Mouse (Mus musculus) MEL (cell line): ENCODE results near the gene Adarb1. TPM values are rescaled to one million over a fixed set of nuclear protein-coding genes. Genes with fewer than 3 reads are reported as not detected.

Source experiments
- DNase-seq: peaks from one replicate; pipeline ENCODE4 v3.0.0; 2011; ENCODE audit warnings: low read depth, low spot score
- H3K27ac ChIP-seq: 2 replicates; pipeline ENCODE4 v1.5.1; 2012; ENCODE audit warnings: low read depth, mild to moderate bottlenecking, control low read depth, low read length, moderate library complexity; ENCODE audit not compliant: control insufficient read depth
- H3K27me3 ChIP-seq, 2 experiments: fragments of 150-350 bp in 1 of 2; sonication (generic) in 1 of 2; 2 replicates each; pipeline ENCODE4 v1.6.1; 2012; ENCODE audit warnings: low read length in 2 of 2, mild to moderate bottlenecking in 2 of 2, improper control_type of control experiment in 1 of 2, moderate library complexity in 1 of 2; ENCODE audit not compliant: insufficient read depth in 2 of 2, control insufficient read depth in 1 of 2
- H3K36me3 ChIP-seq, 2 experiments: 2 replicates each; pipeline ENCODE4 v1.6.1; 2012 to 2014; ENCODE audit warnings: low read length in 2 of 2, improper control_type of control experiment in 1 of 2, inconsistent platforms in 1 of 2, mild to moderate bottlenecking in 1 of 2; ENCODE audit not compliant: insufficient read depth in 2 of 2, control insufficient read depth in 1 of 2
- H3K4me1 ChIP-seq, 2 experiments: fragments of 150-350 bp in 1 of 2; sonication (generic) in 1 of 2; 2 replicates each; pipeline ENCODE4 v1.6.1; 2012; ENCODE audit warnings: low read length in 2 of 2, improper control_type of control experiment in 1 of 2, mild to moderate bottlenecking in 1 of 2; ENCODE audit not compliant: insufficient read depth in 2 of 2, control insufficient read depth in 1 of 2
- H3K4me3 ChIP-seq, 2 experiments: fragments of 150-350 bp in 1 of 2; sonication (generic) in 1 of 2; 2 replicates each; pipeline ENCODE4 v1.5.1; 2012; ENCODE audit warnings: low read depth in 2 of 2, low read length in 2 of 2, mild to moderate bottlenecking in 2 of 2, moderate library complexity in 2 of 2, control low read depth in 1 of 2, improper control_type of control experiment in 1 of 2; ENCODE audit not compliant: control insufficient read depth in 1 of 2, insufficient read depth in 1 of 2
- H3K79me2 ChIP-seq: 2 replicates; pipeline ENCODE4 v1.6.1; 2012; ENCODE audit warnings: mild to moderate bottlenecking, low read length, moderate library complexity; ENCODE audit not compliant: control insufficient read depth, poor library complexity, insufficient read depth
- H3K9ac ChIP-seq: 2 replicates; pipeline ENCODE4 v1.6.1; 2012; ENCODE audit warnings: low read depth, mild to moderate bottlenecking, control low read depth, low read length, moderate library complexity; ENCODE audit not compliant: control insufficient read depth, poor library complexity, severe bottlenecking
- H3K9me3 ChIP-seq: fragments of 150-350 bp; sonication (generic); replicated peaks from 2 replicates; pipeline ENCODE4 v1.6.1; 2012; ENCODE audit warnings: mild to moderate bottlenecking, low read length, improper control_type of control experiment, moderate library complexity; ENCODE audit not compliant: insufficient read depth
- BHLHE40 ChIP-seq: IDR thresholded peaks from 2 replicates; pipeline ENCODE4 v1.6.1; 2012; ENCODE audit warnings: low read depth, mild to moderate bottlenecking, inconsistent platforms, low read length, improper control_type of control experiment, borderline replicate concordance
- CHD1 ChIP-seq: IDR thresholded peaks from 2 replicates; pipeline ENCODE4 v1.6.1; 2012; ENCODE audit warnings: low read depth, mild to moderate bottlenecking, inconsistent platforms, low read length, improper control_type of control experiment
- CTCF ChIP-seq, 3 experiments: IDR thresholded peaks in 2 of 3; conservative IDR thresholded peaks in 1 of 3; 2 replicates each; pipeline ENCODE4 v1.5.1; 2011 to 2012; ENCODE audit warnings: low read length in 3 of 3, low read depth in 2 of 3, mild to moderate bottlenecking in 2 of 3, improper control_type of control experiment in 1 of 3, inconsistent platforms in 1 of 3, mixed read lengths in 1 of 3, moderate library complexity in 1 of 3; ENCODE audit not compliant: control insufficient read depth in 1 of 3, insufficient read depth in 1 of 3, poor library complexity in 1 of 3, severe bottlenecking in 1 of 3
- EP300 ChIP-seq, 2 experiments: IDR thresholded peaks; 2 replicates each; pipeline ENCODE4 v1.6.1; 2011; ENCODE audit warnings: improper control_type of control experiment in 2 of 2, low read length in 2 of 2, low read depth in 1 of 2, mild to moderate bottlenecking in 1 of 2
- GATA1 ChIP-seq: IDR thresholded peaks from 2 replicates; pipeline ENCODE4 v1.6.1; 2011; ENCODE audit warnings: low read depth, low read length, improper control_type of control experiment
- HCFC1 ChIP-seq: IDR thresholded peaks from 2 replicates; pipeline ENCODE4 v1.6.1; 2012; ENCODE audit warnings: low read depth, mild to moderate bottlenecking, inconsistent platforms, low read length, improper control_type of control experiment, moderate library complexity
- JUND ChIP-seq: IDR thresholded peaks from 2 replicates; pipeline ENCODE4 v1.6.1; 2011; ENCODE audit warnings: low read depth, mild to moderate bottlenecking, improper control_type of control experiment, low read length
- KAT2A ChIP-seq: conservative IDR thresholded peaks from 2 replicates; pipeline ENCODE4 v1.6.1; 2012; ENCODE audit warnings: low read depth, low read length, improper control_type of control experiment, inconsistent platforms
- MAFK ChIP-seq: IDR thresholded peaks from 2 replicates; pipeline ENCODE4 v1.6.1; 2011; ENCODE audit warnings: low read depth, mild to moderate bottlenecking, low read length, improper control_type of control experiment, borderline replicate concordance
- MAZ ChIP-seq: IDR thresholded peaks from 2 replicates; pipeline ENCODE4 v1.6.1; 2012; ENCODE audit warnings: low read depth, mild to moderate bottlenecking, inconsistent platforms, low read length, improper control_type of control experiment
- MXI1 ChIP-seq: IDR thresholded peaks from 2 replicates; pipeline ENCODE4 v1.6.1; 2011; ENCODE audit warnings: mild to moderate bottlenecking, low read depth, low read length, improper control_type of control experiment
- MYB ChIP-seq: IDR thresholded peaks from 2 replicates; pipeline ENCODE4 v1.6.1; 2011; ENCODE audit warnings: mild to moderate bottlenecking, low read depth, low read length, improper control_type of control experiment
- MYC ChIP-seq: IDR thresholded peaks from 2 replicates; pipeline ENCODE4 v1.6.1; 2011; ENCODE audit warnings: low read depth, mild to moderate bottlenecking, low read length, improper control_type of control experiment, moderate library complexity
- NELFE ChIP-seq: IDR thresholded peaks from 2 replicates; pipeline ENCODE4 v1.6.1; 2011; ENCODE audit warnings: low read depth, low read length, improper control_type of control experiment
- POLR2A ChIP-seq, 2 experiments: IDR thresholded peaks; 2 replicates each; pipeline ENCODE4 v1.6.1; 2011 to 2012; ENCODE audit warnings: low read length in 2 of 2, mild to moderate bottlenecking in 2 of 2, control low read depth in 1 of 2, improper control_type of control experiment in 1 of 2, low read depth in 1 of 2, moderate library complexity in 1 of 2; ENCODE audit not compliant: control insufficient read depth in 1 of 2, insufficient read depth in 1 of 2, poor library complexity in 1 of 2
- POLR2AphosphoS5 ChIP-seq: IDR thresholded peaks from 2 replicates; pipeline ENCODE4 v1.6.1; 2012; ENCODE audit warnings: low read depth, borderline replicate concordance, mild to moderate bottlenecking, inconsistent platforms, low read length, moderate library complexity, mixed read lengths
- RAD21 ChIP-seq: IDR thresholded peaks from 2 replicates; pipeline ENCODE4 v1.6.1; 2011; ENCODE audit warnings: mild to moderate bottlenecking, low read depth, low read length, improper control_type of control experiment
- SIN3A ChIP-seq: IDR thresholded peaks from 2 replicates; pipeline ENCODE4 v1.6.1; 2012; ENCODE audit warnings: low read length, improper control_type of control experiment, inconsistent platforms
- SMC3 ChIP-seq: IDR thresholded peaks from 2 replicates; pipeline ENCODE4 v1.6.1; 2011; ENCODE audit warnings: low read depth, low read length, improper control_type of control experiment
- TAL1 ChIP-seq: IDR thresholded peaks from 2 replicates; pipeline ENCODE4 v1.6.1; 2012; ENCODE audit warnings: mild to moderate bottlenecking, inconsistent platforms, low read length, moderate library complexity, mixed read lengths
- TBP ChIP-seq: IDR thresholded peaks from 2 replicates; pipeline ENCODE4 v1.8.0; 2011; ENCODE audit warnings: low read depth, low read length, improper control_type of control experiment
- USF1 ChIP-seq: IDR thresholded peaks from 2 replicates; pipeline ENCODE4 v1.6.1; 2014; ENCODE audit warnings: low read depth, mild to moderate bottlenecking, inconsistent platforms, low read length, improper control_type of control experiment, moderate library complexity
- USF2 ChIP-seq, 2 experiments: IDR thresholded peaks; 2 replicates each; pipeline ENCODE4 v1.6.1; 2011 to 2012; ENCODE audit warnings: improper control_type of control experiment in 2 of 2, low read length in 2 of 2, borderline replicate concordance in 1 of 2, inconsistent platforms in 1 of 2, low read depth in 1 of 2, mild to moderate bottlenecking in 1 of 2; ENCODE audit not compliant: insufficient read depth in 1 of 2
- ZC3H11A ChIP-seq: IDR thresholded peaks from 2 replicates; pipeline ENCODE4 v1.6.1; 2012; ENCODE audit warnings: low read depth, mild to moderate bottlenecking, inconsistent platforms, low read length, improper control_type of control experiment
- ZKSCAN1 ChIP-seq: IDR thresholded peaks from 2 replicates; pipeline ENCODE4 v1.6.1; 2012; ENCODE audit warnings: low read depth, mild to moderate bottlenecking, inconsistent platforms, low read length, improper control_type of control experiment, moderate library complexity
- ZNF384 ChIP-seq: IDR thresholded peaks from 2 replicates; pipeline ENCODE4 v1.6.1; 2012; ENCODE audit warnings: low read depth, mild to moderate bottlenecking, inconsistent platforms, low read length, improper control_type of control experiment
- polyA plus RNA-seq, 2 experiments: library from polyadenylated mRNA; stranded (reverse) in 1 of 2; unstranded in 1 of 2; fragments of >175 nt in 1 of 2; fragments of >200 nt in 1 of 2; gene quantifications; 2 replicates each; pipeline versions ENCODE4 v1.2.1 to v1.2.4; 2012; ENCODE audit warnings: low replicate concordance in 2 of 2, low read depth in 1 of 2; ENCODE audit not compliant: insufficient read length in 2 of 2, insufficient read depth in 1 of 2, missing spikeins in 1 of 2
- total RNA-seq: library from RNA; depleted of rRNA; stranded (reverse); fragments of 300-350 nt; gene quantifications from 2 replicates; pipeline ENCODE4 v1.2.3, GENCODE M21; 2012

The Adarb1 gene
- total and polyA plus RNA-seq, 3 experiments: 2.4 to 3.8 TPM; not detected in 1

- no peaks in the 10 kb centered on the region for H3K4me1 ChIP-seq
- no peaks in the 10 kb centered on the region for H3K79me2 ChIP-seq
- H3K4me3 ChIP-seq: no peak overlapping the region
- H3K9me3 ChIP-seq: no peaks in the 10 kb centered on the region
- H3K9ac ChIP-seq: no peak overlapping the region
- TF ChIP-seq NELFE (no peak), GATA1 (no peak), MYB (no peak), SIN3A (no peak), CTCF (IDR thresholded peaks at IDR 0.05 in 2 of 3, conservative IDR thresholded peaks at IDR 0.05 in 1 of 3; ENCODE audit: control insufficient read depth in 1 of 3, insufficient read depth in 1 of 3, low read depth in 2 of 3, low read length in 3 of 3, poor library complexity in 1 of 3, severe bottlenecking in 1 of 3) (no peak), MAFK (no peak), SMC3 (no peak), HCFC1 (no peak), ZKSCAN1 (no peak), MYC (no peak), RAD21 (no peak), JUND (no peak), KAT2A (no peak), USF1 (no peak), USF2 (IDR thresholded peaks at IDR 0.05; ENCODE audit: borderline replicate concordance in 1 of 2, insufficient read depth in 1 of 2, low read depth in 1 of 2, low read length in 2 of 2) (no peak), CHD1 (no peak)
- peaks cover 0 to 2% of the 10 kb centered on the region in 2 experiments; a peak in 2 of 4 replicates for H3K27me3 ChIP-seq
- H3K36me3 ChIP-seq: no peaks in the 10 kb centered on the region
- DNase-seq: no peak
- H3K27ac ChIP-seq: no peak overlapping the region
Observed at GRCm38 (mm10) chr10:77308978-77309377, 109.1 kb downstream of the Adarb1 start.

GRCm38 (mm10) chr10:77305766-77306165, 112.3 kb downstream of the Adarb1 start:
- no peak for DNase-seq
- Histone ChIP-seq H3K4me3 (no peak overlapping the region), H3K27ac (no peak overlapping the region)
- no peak for TF ChIP-seq TAL1
- TF ChIP-seq USF2 (IDR thresholded peaks at IDR 0.05; ENCODE audit: borderline replicate concordance in 1 of 2, insufficient read depth in 1 of 2, low read depth in 1 of 2, low read length in 2 of 2): no peak
- no peak for TF ChIP-seq POLR2AphosphoS5
- no peak for TF ChIP-seq ZC3H11A
- no peak for TF ChIP-seq SMC3
- TF ChIP-seq POLR2A (IDR thresholded peaks at IDR 0.05; ENCODE audit: control insufficient read depth in 1 of 2, insufficient read depth in 1 of 2, low read depth in 1 of 2, low read length in 2 of 2, poor library complexity in 1 of 2): no peak
- TF ChIP-seq JUND: no peak
- no peak for TF ChIP-seq TBP
- TF ChIP-seq MAZ: no peak
- TF ChIP-seq ZNF384: no peak
- no peak for TF ChIP-seq MXI1
- TF ChIP-seq EP300 (IDR thresholded peaks at IDR 0.05; ENCODE audit: low read depth in 1 of 2, low read length in 2 of 2): no peak
- no peak for TF ChIP-seq BHLHE40
- TF ChIP-seq, all 39 proteins: peak for 0
- H3K36me3 ChIP-seq: peaks cover 0 to 3% of the 10 kb centered on the region in 2 experiments; a peak in 2 of 4 replicates
- H3K9ac ChIP-seq: no peak overlapping the region
- H3K4me1 ChIP-seq: peaks cover 2 to 6% of the 10 kb centered on the region in 2 experiments; a peak in 3 of 4 replicates
- H3K9me3 ChIP-seq: no peaks in the 10 kb centered on the region
- no peaks in the 10 kb centered on the region for H3K79me2 ChIP-seq
- H3K27me3 ChIP-seq: peaks cover 2% of the 10 kb centered on the region in 2 experiments; a peak in 2 of 4 replicates
